Mouse (Mus musculus): ENCODE data around the gene Zkscan16. TPM values are rescaled to one million over a fixed set of nuclear protein-coding genes. Genes with fewer than 3 reads are reported as not detected.
A peak's percentile ranks its signal among the peaks of the same experiment; 100 is the strongest.

Gene Zkscan16
- polyA plus RNA-seq, 1 experiment, result not detected

DNA sequence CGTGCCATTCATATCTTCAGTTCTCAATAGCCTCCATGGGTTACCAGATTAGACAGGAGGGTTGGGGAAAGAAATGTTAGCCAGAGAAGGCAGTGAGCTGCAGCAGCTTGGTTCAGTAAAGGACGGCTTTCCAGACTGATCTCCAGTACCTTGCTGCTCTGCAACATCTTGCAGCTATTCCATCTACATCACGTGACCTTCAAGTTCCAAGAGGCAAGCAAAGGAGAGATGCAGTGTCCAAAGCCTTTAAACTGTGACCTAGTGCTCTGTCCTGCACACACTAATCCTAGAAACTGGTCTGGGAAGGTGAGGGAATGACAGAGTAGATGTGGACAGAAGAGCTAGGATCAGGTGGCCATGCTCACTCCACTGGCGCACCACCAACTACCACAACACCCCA lies 19.8 kb downstream of the Zkscan16 start:
- 97% methylated on average over 4 of the region's 4 CpGs for WGBS
- Histone ChIP-seq H3K4me3 (ENCODE audit: low read depth, low read length) (no peak overlapping the region), H3K27ac (ENCODE audit: insufficient read depth, low read depth, low read length) (no peak overlapping the region), H3K27me3 (ENCODE audit: control insufficient read depth, insufficient read depth, low read length) (no peaks in the 10 kb centered on the region), H3K4me1 (ENCODE audit: control insufficient read depth, insufficient read depth, insufficient read length, low read length) (peaks cover 5% of the 10 kb centered on the region; the same call in 1 of the 2 replicates), H3K36me3 (ENCODE audit: control insufficient read depth, insufficient read depth, low read length) (peaks cover 2% of the 10 kb centered on the region; the same call in 1 of the 2 replicates)
- TF ChIP-seq POLR2A (IDR thresholded peaks at IDR 0.05; ENCODE audit: low read depth, low read length) (no peak), CTCF (IDR thresholded peaks at IDR 0.05; ENCODE audit: extremely low read depth, insufficient read length, insufficient replicate concordance, low read depth, low read length) (no peak)

DNA sequence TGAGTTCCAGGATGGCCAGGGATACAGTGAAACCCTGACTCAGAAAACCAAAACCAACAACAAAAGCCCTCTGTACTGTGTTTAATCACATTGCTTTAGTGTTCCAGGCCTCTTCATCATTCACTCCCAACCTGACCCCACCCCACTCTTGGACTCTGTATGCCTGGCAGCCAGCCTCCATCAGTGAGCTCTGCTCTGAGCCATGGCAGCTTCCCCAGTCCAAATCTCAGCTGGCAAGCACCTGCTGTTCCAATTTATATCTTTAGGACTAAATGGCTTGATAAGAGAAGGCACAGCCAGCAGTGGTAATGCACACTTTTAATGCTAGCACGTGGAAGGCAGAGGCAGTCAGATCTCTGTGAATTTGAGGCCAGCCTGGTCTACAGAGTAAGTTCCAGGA lies 21.7 kb downstream of the Zkscan16 start:
- Histone ChIP-seq H3K36me3 (ENCODE audit: control insufficient read depth, insufficient read depth, low read length) (peaks cover 8% of the 10 kb centered on the region), H3K27ac (ENCODE audit: insufficient read depth, low read depth, low read length) (no peak overlapping the region), H3K4me1 (ENCODE audit: control insufficient read depth, insufficient read depth, insufficient read length, low read length) (peaks cover 5% of the 10 kb centered on the region; the same call in 1 of the 2 replicates), H3K27me3 (ENCODE audit: control insufficient read depth, insufficient read depth, low read length) (no peaks in the 10 kb centered on the region), H3K4me3 (ENCODE audit: low read depth, low read length) (no peak overlapping the region)
- WGBS, result 37% methylated on average over 1 of the region's 1 CpGs
- TF ChIP-seq CTCF (IDR thresholded peaks at IDR 0.05; ENCODE audit: extremely low read depth, insufficient read length, insufficient replicate concordance, low read depth, low read length) (no peak), POLR2A (IDR thresholded peaks at IDR 0.05; ENCODE audit: low read depth, low read length) (no peak)

DNA sequence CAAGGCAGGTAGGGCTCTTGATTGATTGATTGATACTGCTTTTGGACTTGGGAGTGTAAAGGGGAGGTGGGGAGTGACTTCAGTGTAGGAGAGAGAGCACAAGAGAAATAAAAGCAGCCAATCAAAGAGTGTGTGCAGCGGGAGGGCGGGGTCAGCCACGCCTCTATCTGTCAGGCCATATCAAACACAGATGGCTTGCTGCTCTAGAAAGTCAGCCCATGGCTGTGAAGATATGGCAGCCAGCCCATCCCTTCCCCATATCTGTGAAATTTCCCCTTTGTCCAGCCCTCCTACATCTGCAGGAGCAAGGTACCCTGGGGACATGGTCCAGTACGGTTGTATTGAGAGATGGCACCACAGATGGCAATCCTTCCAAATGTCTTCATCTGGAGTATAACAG lies 27.2 kb downstream of the Zkscan16 start:
- Histone ChIP-seq H3K4me3 (ENCODE audit: low read depth, low read length) (no peak overlapping the region), H3K4me1 (ENCODE audit: control insufficient read depth, insufficient read depth, insufficient read length, low read length) (no peaks in the 10 kb centered on the region; the same call in 1 of the 2 replicates), H3K27me3 (ENCODE audit: control insufficient read depth, insufficient read depth, low read length) (no peaks in the 10 kb centered on the region), H3K36me3 (ENCODE audit: control insufficient read depth, insufficient read depth, low read length) (peaks cover 37% of the 10 kb centered on the region), H3K27ac (ENCODE audit: insufficient read depth, low read depth, low read length) (no peak overlapping the region)
- WGBS, result 68% methylated on average over 4 of the region's 4 CpGs
- no peak for TF ChIP-seq POLR2A (IDR thresholded peaks at IDR 0.05; ENCODE audit: low read depth, low read length)
- no peak for TF ChIP-seq CTCF (IDR thresholded peaks at IDR 0.05; ENCODE audit: extremely low read depth, insufficient read length, insufficient replicate concordance, low read depth, low read length)

DNA sequence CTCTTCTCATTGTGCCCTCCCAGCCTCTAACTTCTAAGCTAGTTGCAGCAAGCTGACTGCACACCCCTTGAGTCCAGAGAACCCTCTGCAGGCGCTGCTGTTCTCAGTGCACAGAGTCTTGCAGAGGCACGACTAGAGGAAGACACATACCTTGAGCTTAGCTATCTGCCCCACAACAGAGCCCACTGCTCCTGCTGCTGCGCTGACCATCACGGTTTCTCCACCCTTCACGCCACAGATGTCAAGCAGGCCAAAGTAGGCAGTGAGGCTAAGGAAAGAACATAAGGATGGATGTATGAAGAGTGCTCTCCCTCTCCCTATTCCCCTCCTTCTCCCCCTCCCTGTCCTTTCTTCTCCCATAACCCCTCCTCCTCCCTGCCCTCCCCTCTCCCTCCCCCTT lies 32.3 kb downstream of the Zkscan16 start:
- WGBS, result 95% methylated on average over 5 of the region's 5 CpGs
- Histone ChIP-seq H3K27ac (ENCODE audit: insufficient read depth, low read depth, low read length) (no peak overlapping the region), H3K4me1 (ENCODE audit: control insufficient read depth, insufficient read depth, insufficient read length, low read length) (no peaks in the 10 kb centered on the region), H3K36me3 (ENCODE audit: control insufficient read depth, insufficient read depth, low read length) (peaks cover 42% of the 10 kb centered on the region), H3K4me3 (ENCODE audit: low read depth, low read length) (no peak overlapping the region), H3K27me3 (ENCODE audit: control insufficient read depth, insufficient read depth, low read length) (no peaks in the 10 kb centered on the region)
- no peak for TF ChIP-seq CTCF (IDR thresholded peaks at IDR 0.05; ENCODE audit: extremely low read depth, insufficient read length, insufficient replicate concordance, low read depth, low read length)
- TF ChIP-seq POLR2A (IDR thresholded peaks at IDR 0.05; ENCODE audit: low read depth, low read length), result no peak

DNA sequence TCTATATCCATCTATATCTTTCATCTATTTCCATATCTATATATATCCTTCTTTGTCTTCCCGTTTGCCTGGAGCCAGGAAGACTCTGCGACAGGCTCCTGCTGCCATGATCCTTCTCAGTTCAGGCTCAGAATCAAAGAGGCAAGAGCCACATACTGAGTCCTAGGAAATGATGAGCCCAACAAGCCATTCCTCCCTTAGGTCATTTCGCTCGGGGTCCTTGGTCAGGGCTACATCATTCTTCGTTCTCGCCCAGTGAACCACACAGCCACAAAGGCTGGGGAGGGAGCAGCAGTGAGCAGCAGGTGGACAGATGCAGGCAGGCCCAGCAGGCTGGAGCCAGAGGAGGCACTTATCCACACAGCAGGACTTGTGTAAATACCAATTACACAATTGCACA lies 38.0 kb downstream of the Zkscan16 start:
- Histone ChIP-seq H3K4me3 (ENCODE audit: low read depth, low read length) (no peak overlapping the region), H3K36me3 (ENCODE audit: control insufficient read depth, insufficient read depth, low read length) (peaks cover 36% of the 10 kb centered on the region), H3K27ac (ENCODE audit: insufficient read depth, low read depth, low read length) (no peak overlapping the region), H3K4me1 (ENCODE audit: control insufficient read depth, insufficient read depth, insufficient read length, low read length) (peaks cover 4% of the 10 kb centered on the region; the same call in 1 of the 2 replicates), H3K27me3 (ENCODE audit: control insufficient read depth, insufficient read depth, low read length) (no peaks in the 10 kb centered on the region)
- TF ChIP-seq POLR2A (IDR thresholded peaks at IDR 0.05; ENCODE audit: low read depth, low read length) (no peak), CTCF (IDR thresholded peaks at IDR 0.05; ENCODE audit: extremely low read depth, insufficient read length, insufficient replicate concordance, low read depth, low read length) (no peak)
- WGBS, result 92% methylated on average over 6 of the region's 6 CpGs

DNA sequence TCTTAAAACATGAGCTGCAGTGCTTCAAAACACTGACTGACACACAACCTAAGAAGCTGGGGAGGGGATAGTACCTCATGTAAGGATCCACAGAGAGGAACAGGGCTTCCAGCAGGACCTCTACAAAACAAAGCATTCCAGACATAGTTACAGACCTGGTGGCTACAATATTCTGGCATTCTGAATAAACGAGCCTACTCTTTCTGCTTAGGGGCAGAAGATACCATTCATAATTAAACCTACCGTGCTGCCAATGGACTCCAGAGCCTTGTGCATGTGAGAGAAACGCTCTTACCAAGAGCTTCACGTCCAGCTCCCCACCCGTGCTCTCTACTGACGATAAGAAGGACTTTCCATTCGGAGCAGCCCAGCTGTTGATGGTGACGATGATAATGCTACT lies 39.4 kb downstream of the Zkscan16 start:
- TF ChIP-seq CTCF (IDR thresholded peaks at IDR 0.05; ENCODE audit: extremely low read depth, insufficient read length, insufficient replicate concordance, low read depth, low read length) (no peak), POLR2A (IDR thresholded peaks at IDR 0.05; ENCODE audit: low read depth, low read length) (no peak)
- Histone ChIP-seq H3K4me1 (ENCODE audit: control insufficient read depth, insufficient read depth, insufficient read length, low read length) (peaks cover 4% of the 10 kb centered on the region; the same call in 1 of the 2 replicates), H3K4me3 (ENCODE audit: low read depth, low read length) (no peak overlapping the region), H3K36me3 (ENCODE audit: control insufficient read depth, insufficient read depth, low read length) (peaks cover 31% of the 10 kb centered on the region), H3K27ac (ENCODE audit: insufficient read depth, low read depth, low read length) (no peak overlapping the region), H3K27me3 (ENCODE audit: control insufficient read depth, insufficient read depth, low read length) (no peaks in the 10 kb centered on the region)
- WGBS, result 89% methylated on average over 8 of the region's 8 CpGs

DNA sequence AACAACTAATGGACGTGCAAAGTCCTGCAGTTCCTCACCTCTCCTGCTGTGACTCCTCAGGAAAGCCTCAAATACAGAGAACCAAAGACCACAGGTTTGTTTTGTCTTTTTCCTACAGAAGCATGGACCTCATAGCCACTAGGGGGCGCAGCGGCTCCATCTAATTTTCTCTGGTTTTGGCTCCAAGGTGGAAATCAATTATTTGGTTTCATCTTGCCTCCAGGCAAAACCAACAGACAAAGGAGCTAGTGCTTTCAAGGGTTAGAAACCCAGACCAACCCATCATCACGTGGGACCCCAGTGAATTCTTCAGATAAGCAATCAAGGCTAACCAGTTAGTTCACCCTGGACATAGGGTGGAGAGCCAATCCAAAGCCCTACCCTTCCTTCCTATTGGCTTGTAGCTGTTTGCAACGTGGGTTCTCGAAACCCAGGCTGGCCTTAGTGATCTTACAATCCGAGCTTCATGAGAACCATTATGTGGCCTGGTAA lies 41.8 kb downstream of the Zkscan16 start:
- no peak overlapping the region for H3K4me3 ChIP-seq (ENCODE audit: low read depth, low read length)
- peak; percentile 67; the same call in 1 of the 2 replicates for TF ChIP-seq CTCF (IDR thresholded peaks at IDR 0.05; ENCODE audit: extremely low read depth, insufficient read length, insufficient replicate concordance, low read depth, low read length)
- no peak for TF ChIP-seq POLR2A (IDR thresholded peaks at IDR 0.05; ENCODE audit: low read depth, low read length)
- peaks cover 9% of the 10 kb centered on the region for H3K4me1 ChIP-seq (ENCODE audit: control insufficient read depth, insufficient read depth, insufficient read length, low read length)
- 7% methylated on average over 7 of the region's 7 CpGs for WGBS
- H3K36me3 ChIP-seq (ENCODE audit: control insufficient read depth, insufficient read depth, low read length), result peaks cover 22% of the 10 kb centered on the region
- H3K27me3 ChIP-seq (ENCODE audit: control insufficient read depth, insufficient read depth, low read length), result no peaks in the 10 kb centered on the region
- H3K27ac ChIP-seq (ENCODE audit: insufficient read depth, low read depth, low read length), result no peak overlapping the region

All from small intestine, adult 2 months (tissue).